Mouse (Mus musculus) macrophage (primary cell): ENCODE measurements around the gene Ror1. TPM values are rescaled to one million over a fixed set of nuclear protein-coding genes. Genes with fewer than 3 reads are reported as not detected.

Experiments
- H3K27ac ChIP-seq: fragments of 350-480 bp; formaldehyde crosslinking; 2 replicates; pipeline ENCODE4 v1.9.0; 2021
- H3K36me3 ChIP-seq: fragments of 350-480 bp; formaldehyde crosslinking; 2 replicates; pipeline ENCODE4 v1.9.0; 2021; ENCODE audit errors: inconsistent target
- H3K4me3 ChIP-seq: fragments of 350-480 bp; formaldehyde crosslinking; 2 replicates; pipeline ENCODE4 v1.9.0; 2021; ENCODE audit errors: inconsistent target
- H3K79me2 ChIP-seq: fragments of 350-480 bp; formaldehyde crosslinking; 2 replicates; pipeline ENCODE4 v1.9.0; 2021; ENCODE audit errors: inconsistent target
- WGBS: methylation state at CpG from one replicate; pipeline ENCODE4 v1.1.7; 2026; ENCODE audit warnings: inconsistent platforms; ENCODE audit not compliant: missing documents; 5-methylcytosine and 5-hydroxymethylcytosine counted together
- polyA plus RNA-seq: library from polyadenylated mRNA; stranded (reverse); fragments of 250-400 nt; gene quantifications from 3 replicates; pipeline ENCODE4 v1.2.4, GENCODE M21; 2018; ENCODE audit warnings: inconsistent platforms

Gene Ror1
- polyA plus RNA-seq, 1 experiment from 2014 or later = not detected

DNA sequence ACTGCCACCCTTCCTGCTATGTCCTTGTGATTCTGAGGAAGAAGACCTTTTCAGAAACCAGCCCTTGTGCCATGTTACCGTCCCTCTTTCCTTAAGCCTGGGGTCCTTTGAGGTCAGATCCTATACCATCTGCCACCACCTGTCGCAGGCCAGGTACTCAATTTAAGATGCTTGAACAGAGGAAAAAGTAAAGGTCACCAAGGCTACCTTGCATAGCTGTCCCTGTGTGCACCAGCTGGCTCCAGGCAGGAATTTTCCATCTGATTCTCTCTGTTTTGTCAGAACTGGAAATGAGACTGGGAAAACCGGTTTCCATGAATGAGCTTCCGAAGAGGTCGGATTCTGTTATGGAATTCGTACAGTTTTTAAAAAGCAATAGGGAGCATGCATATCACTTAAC lies 294.8 kb downstream of the Ror1 start:
- Histone ChIP-seq H3K36me3 (no peaks in the 10 kb centered on the region), H3K79me2 (no peaks in the 10 kb centered on the region), H3K4me3 (no peak overlapping the region), H3K27ac (no peak overlapping the region)
- WGBS = 93% methylated on average over 6 of the region's 6 CpGs

GRCm38 (mm10) chr4:100391021-100391420 lies 295.4 kb downstream of the Ror1 start:
- no peaks in the 10 kb centered on the region for H3K36me3 ChIP-seq
- 94% methylated on average over 6 of the region's 6 CpGs for WGBS
- no peaks in the 10 kb centered on the region for H3K79me2 ChIP-seq
- no peak overlapping the region for H3K4me3 ChIP-seq
- no peak overlapping the region for H3K27ac ChIP-seq

GRCm38 (mm10) chr4:100393374-100394061 lies 297.9 kb downstream of the Ror1 start:
- Histone ChIP-seq H3K27ac (no peak overlapping the region), H3K79me2 (no peaks in the 10 kb centered on the region), H3K36me3 (no peaks in the 10 kb centered on the region), H3K4me3 (no peak overlapping the region)
- 92% methylated on average over 12 of the region's 12 CpGs for WGBS

- Histone ChIP-seq H3K4me3 (no peak overlapping the region), H3K36me3 (no peaks in the 10 kb centered on the region), H3K79me2 (no peaks in the 10 kb centered on the region), H3K27ac (no peak overlapping the region)
- WGBS = 92% methylated on average over 4 of the region's 4 CpGs
Observed at GRCm38 (mm10) chr4:100395407-100395806, 299.8 kb downstream of the Ror1 start.

DNA sequence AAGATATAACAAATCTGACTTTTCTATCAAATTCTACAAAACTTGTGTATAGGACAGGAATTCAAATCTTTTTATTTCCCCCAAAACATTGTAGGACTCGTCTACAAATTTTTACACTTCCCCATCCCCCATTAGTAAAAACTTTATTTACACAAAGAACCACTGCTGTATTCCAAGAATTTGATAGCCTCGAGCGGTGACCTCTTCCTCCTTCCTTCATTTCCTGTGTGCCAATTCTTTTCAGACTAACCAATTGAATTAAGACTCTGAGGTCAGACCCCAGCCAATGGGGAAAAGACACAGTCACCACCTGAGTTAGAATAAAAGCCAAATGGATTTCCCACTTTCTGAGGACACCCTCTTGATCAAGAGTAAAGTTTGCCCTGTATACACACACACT lies 302.5 kb downstream of the Ror1 start:
- Histone ChIP-seq H3K27ac (no peak overlapping the region), H3K36me3 (no peaks in the 10 kb centered on the region), H3K79me2 (no peaks in the 10 kb centered on the region), H3K4me3 (no peak overlapping the region)
- 44% methylated on average over 3 of the region's 3 CpGs for WGBS

DNA sequence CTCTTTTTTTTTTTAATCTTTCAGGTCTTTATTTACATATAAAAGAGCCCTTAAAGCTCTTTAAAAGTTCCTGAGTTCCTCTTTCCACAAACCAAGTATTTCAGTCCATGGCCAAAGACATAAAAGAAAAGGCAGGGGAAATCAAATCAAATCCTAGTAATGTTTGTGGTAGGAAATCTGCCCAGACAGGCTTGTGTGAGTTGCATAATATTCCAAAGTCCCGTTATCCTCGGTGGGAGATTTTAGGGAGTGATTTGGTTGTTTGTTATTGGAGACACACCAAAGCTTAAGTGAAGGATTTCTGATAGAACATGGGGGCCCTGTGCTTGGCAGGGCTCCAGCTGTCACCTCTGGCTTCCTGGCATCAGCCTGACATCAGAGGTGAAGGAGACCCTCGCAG lies 305.5 kb downstream of the Ror1 start:
- Histone ChIP-seq H3K36me3 (no peaks in the 10 kb centered on the region), H3K27ac (no peak overlapping the region), H3K4me3 (no peak overlapping the region), H3K79me2 (no peaks in the 10 kb centered on the region)
- 31% methylated on average over 3 of the region's 3 CpGs for WGBS

GRCm38 (mm10) chr4:100401581-100402470 lies 306.2 kb downstream of the Ror1 start:
- no peak overlapping the region for H3K27ac ChIP-seq
- no peaks in the 10 kb centered on the region for H3K79me2 ChIP-seq
- no peak overlapping the region for H3K4me3 ChIP-seq
- WGBS = 85% methylated on average over 14 of the region's 14 CpGs
- H3K36me3 ChIP-seq = no peaks in the 10 kb centered on the region

DNA sequence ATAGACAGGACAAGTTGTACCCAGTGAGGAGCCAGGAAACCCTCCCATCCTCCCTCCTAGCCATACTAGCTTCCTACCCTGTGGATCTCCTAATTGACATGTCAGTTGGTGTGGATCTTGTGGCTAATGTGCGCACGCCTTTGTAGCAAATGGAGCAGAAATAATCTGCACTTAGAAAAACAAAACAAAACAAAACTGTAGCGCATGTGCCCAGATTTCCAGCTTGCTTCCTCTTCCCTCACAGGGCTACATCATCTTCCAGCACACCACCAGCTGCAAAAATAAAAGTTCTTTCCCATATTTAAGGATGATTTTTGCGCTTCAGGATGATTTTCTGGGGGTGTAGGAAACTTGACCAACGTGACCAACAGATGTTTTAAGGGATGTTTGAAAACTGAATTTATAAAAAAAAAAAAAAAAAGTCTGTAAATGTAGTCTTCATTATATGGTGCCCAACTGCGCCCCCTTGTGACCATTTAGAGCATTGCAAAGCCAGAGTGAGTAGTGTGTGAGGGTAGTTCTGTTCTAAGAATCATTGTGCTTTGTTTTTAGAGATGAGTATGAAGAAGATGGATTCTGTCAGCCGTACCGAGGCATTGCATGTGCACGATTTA lies 311.8 kb downstream of the Ror1 start:
- Histone ChIP-seq H3K36me3 (no peaks in the 10 kb centered on the region), H3K79me2 (no peaks in the 10 kb centered on the region), H3K4me3 (no peak overlapping the region), H3K27ac (no peak overlapping the region)
- 20% methylated on average over 9 of the region's 9 CpGs for WGBS

- Histone ChIP-seq H3K4me3 (no peak overlapping the region), H3K36me3 (no peaks in the 10 kb centered on the region), H3K79me2 (no peaks in the 10 kb centered on the region), H3K27ac (no peak overlapping the region)
- 92% methylated on average over 8 of the region's 8 CpGs for WGBS
Observed at GRCm38 (mm10) chr4:100409521-100409920, 313.9 kb downstream of the Ror1 start.

- Histone ChIP-seq H3K36me3 (no peaks in the 10 kb centered on the region), H3K27ac (no peak overlapping the region), H3K4me3 (no peak overlapping the region), H3K79me2 (no peaks in the 10 kb centered on the region)
- WGBS = 88% methylated on average over 13 of the region's 13 CpGs
Observed at GRCm38 (mm10) chr4:100411841-100412539, 316.4 kb downstream of the Ror1 start.

DNA sequence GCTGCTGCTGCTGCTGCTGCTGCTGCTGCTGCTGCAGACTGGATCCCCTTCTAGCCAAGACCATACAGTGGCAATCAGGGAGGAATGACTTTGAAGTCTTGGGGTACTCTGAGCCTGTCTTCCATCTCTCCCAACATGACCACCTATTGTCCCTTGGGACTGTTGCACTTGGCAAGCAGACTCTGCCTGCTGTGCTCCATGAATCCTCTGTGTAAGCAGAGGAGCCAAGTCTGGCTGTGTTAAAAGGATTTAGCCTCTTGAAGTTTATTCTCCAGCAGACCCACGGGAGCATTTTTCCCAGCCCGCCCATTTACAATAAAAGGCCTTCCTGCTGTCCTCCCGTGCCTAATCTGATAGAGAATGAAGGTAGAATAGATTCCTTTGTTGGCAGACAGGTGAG lies 327.2 kb downstream of the Ror1 start:
- WGBS = 67% methylated on average over 3 of the region's 3 CpGs
- Histone ChIP-seq H3K27ac (no peak overlapping the region), H3K4me3 (no peak overlapping the region)

GRCm38 (mm10) chr4:100426101-100426500 lies 330.5 kb downstream of the Ror1 start:
- no peaks in the 10 kb centered on the region for H3K79me2 ChIP-seq
- WGBS = 100% methylated on average over 1 of the region's 1 CpGs
- H3K36me3 ChIP-seq = no peaks in the 10 kb centered on the region
- H3K27ac ChIP-seq = no peak overlapping the region
- H3K4me3 ChIP-seq = no peak overlapping the region

More for the DNA sequence above, 327.2 kb downstream of the Ror1 start:
- Histone ChIP-seq H3K79me2 (no peaks in the 10 kb centered on the region), H3K36me3 (no peaks in the 10 kb centered on the region)

GRCm38 (mm10) chr4:100429371-100429900 lies 333.8 kb downstream of the Ror1 start:
- H3K79me2 ChIP-seq = no peaks in the 10 kb centered on the region
- H3K4me3 ChIP-seq = no peak overlapping the region
- 86% methylated on average over 2 of the region's 2 CpGs for WGBS
- no peaks in the 10 kb centered on the region for H3K36me3 ChIP-seq
- H3K27ac ChIP-seq = no peak overlapping the region
